Mouse (Mus musculus): Measurements from ENCODE around the gene Hoxd8.

Gene Hoxd8

GRCm38 (mm10) chr2:74699664-74700545, 4.5 kb upstream of the Hoxd8 start:
- no peak for DNase-seq

- peak; percentile 51 to 69 for DNase-seq
Measured at GRCm38 (mm10) chr2:74700546-74701112, 3.8 kb upstream of the Hoxd8 start.

- DNase-seq: peak; percentile 72 to 88
Measured at GRCm38 (mm10) chr2:74701949-74702819, 2.2 kb upstream of the Hoxd8 start.

- no peak for DNase-seq
Measured at GRCm38 (mm10) chr2:74702820-74703219, 1.6 kb upstream of the Hoxd8 start.

GRCm38 (mm10) chr2:74703317-74703716, 1.1 kb upstream of the Hoxd8 start:
- DNase-seq: no peak

- DNase-seq: peak; percentile 76 to 80
Measured at GRCm38 (mm10) chr2:74703720-74704392, 559 bp upstream of the Hoxd8 start.

- DNase-seq: peak in 1 of 2 experiments; percentile 23
Measured at GRCm38 (mm10) chr2:74704999-74705466, 618 bp downstream of the Hoxd8 start.

- DNase-seq: peak; percentile 56 to 58
Measured at GRCm38 (mm10) chr2:74705467-74706089, 1.2 kb downstream of the Hoxd8 start.

- no peak for DNase-seq
Measured at GRCm38 (mm10) chr2:74706393-74706960, 2.1 kb downstream of the Hoxd8 start.

GRCm38 (mm10) chr2:74707599-74707998, 3.2 kb downstream of the Hoxd8 start:
- no peak for DNase-seq

GRCm38 (mm10) chr2:74708676-74709075, 4.3 kb downstream of the Hoxd8 start:
- peak; percentile 42 to 66 for DNase-seq

GRCm38 (mm10) chr2:74709465-74710419, 5.3 kb downstream of the Hoxd8 start:
- no peak for DNase-seq

- DNase-seq: no peak
Measured at GRCm38 (mm10) chr2:74710929-74711543, 6.6 kb downstream of the Hoxd8 start.

GRCm38 (mm10) chr2:74711721-74712621, 7.6 kb downstream of the Hoxd8 start, which contains the start of the genes Hoxd3 and Hoxd4:
TSS of gene Hoxd3 (plus strand) at chr2:74711927.
TSS of gene Hoxd4 (plus strand) at chr2:74711929.
- DNase-seq: peak; percentile 72 to 73

GRCm38 (mm10) chr2:74713239-74714150, 9.1 kb downstream of the Hoxd8 start:
- DNase-seq: no peak

- no peak for DNase-seq
Measured at GRCm38 (mm10) chr2:74714156-74714789, 9.9 kb downstream of the Hoxd8 start.

- DNase-seq: peak in 1 of 2 experiments; percentile 30
Measured at GRCm38 (mm10) chr2:74714881-74715280, 10.5 kb downstream of the Hoxd8 start.
